Mouse (Mus musculus): ENCODE data around the gene Fstl4.

Gene Fstl4

GRCm38 (mm10) chr11:53096871-53097270 is 332.4 kb downstream of the Fstl4 start:
- DNase-seq: no peak

GRCm38 (mm10) chr11:53097331-53097730 is 332.9 kb downstream of the Fstl4 start:
- no peak for DNase-seq

- DNase-seq: no peak
These were observed 333.4 kb downstream of the Fstl4 start for GRCm38 (mm10) chr11:53097870-53098269.

- no peak for DNase-seq
These were observed 334.4 kb downstream of the Fstl4 start for GRCm38 (mm10) chr11:53098780-53099198.

- no peak for DNase-seq
These were observed 334.9 kb downstream of the Fstl4 start for GRCm38 (mm10) chr11:53099322-53099721.

GRCm38 (mm10) chr11:53101732-53102131 is 337.3 kb downstream of the Fstl4 start:
- DNase-seq: no peak

DNA sequence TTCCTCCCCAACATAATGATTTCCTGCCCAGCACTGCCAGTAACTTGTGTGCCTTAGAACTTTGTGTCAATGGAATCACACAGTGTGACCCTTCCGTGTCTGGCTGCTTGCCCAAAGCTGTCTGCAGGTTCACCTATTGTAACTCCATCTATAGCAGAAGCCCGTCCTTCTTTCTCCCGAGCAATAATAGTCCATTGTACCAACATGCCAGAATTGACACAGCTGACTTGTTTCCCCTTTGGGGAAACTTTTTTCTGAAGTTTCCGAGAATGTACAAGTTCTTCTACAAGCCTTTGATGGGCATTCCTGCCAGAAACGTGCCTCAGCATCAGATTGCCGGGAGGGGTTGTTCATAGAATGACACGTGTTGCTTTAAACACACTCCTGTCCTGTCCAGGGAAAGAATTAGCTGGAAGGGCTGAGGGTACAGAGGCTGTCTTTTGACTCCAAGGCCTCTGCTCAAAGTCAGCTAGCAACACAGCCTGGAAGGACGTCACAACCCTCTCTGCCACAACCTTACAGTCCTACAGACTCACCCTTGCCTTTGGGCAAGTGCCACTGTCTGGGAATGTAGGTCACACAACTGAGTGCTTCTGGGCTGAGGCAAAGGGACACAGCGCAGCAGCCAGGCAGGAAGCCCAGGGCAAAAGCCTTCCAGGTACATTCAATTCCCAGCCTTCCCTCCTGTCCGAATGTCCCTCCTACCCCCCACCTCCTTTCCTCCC is 339.3 kb downstream of the Fstl4 start:
- no peak for DNase-seq

DNA sequence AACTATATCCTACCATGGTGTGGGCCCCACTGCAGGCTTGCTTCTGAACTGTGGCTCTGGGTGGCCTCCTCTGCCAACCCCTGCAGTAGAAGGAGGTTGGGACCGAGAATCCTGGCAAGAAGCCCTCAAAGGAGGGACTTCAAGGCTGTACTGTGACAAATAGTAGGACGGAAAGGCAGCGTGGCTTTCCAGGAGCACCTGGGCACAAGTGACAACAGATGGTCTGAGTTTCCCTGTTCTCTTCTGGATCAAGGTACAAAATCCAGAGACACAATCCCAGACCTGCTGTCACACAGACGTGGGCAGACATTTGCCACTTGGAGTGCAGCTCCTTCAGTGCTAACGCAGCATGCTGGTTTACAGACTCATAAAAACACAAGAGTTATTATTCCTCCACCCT is 343.3 kb downstream of the Fstl4 start:
- no peak for DNase-seq

- DNase-seq: no peak
These were observed 344.4 kb downstream of the Fstl4 start for GRCm38 (mm10) chr11:53108798-53109197.

DNA sequence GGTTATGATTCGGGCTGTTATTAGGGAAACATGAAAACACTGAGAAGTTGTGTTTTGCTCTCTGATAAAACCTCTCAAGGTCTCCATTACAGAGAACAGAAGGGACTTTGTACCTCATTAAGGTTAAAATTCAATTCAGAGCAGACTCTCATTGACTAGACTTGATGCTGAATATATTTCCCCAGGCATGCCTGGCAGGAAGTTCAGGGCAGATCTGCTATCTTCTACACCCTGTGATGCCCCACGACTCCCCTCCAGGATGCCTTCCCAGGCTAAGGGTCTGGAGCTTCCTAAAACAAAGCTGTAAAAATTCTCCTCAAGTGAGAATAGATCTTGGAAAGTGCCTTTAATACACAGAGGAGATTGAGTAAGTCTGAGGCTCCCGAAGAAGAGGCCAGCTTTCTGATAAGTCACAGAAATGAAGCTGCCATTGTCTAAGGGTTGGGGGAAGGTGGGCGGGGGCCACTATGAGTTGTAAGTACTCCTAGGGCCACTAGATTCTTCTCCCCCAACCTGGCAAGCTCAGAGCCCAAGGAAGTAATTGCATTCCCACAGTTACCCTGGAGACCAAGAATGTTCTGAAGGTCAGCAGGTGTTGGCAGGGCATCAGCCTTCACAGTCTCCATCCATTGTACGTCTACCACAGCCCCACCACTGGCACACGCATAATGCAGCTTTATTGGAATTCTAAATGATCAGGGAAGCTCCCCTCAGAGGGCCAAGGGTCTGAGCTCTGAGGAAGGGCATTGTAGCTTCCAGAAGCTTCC is 345.4 kb downstream of the Fstl4 start:
- DNase-seq: no peak

DNA sequence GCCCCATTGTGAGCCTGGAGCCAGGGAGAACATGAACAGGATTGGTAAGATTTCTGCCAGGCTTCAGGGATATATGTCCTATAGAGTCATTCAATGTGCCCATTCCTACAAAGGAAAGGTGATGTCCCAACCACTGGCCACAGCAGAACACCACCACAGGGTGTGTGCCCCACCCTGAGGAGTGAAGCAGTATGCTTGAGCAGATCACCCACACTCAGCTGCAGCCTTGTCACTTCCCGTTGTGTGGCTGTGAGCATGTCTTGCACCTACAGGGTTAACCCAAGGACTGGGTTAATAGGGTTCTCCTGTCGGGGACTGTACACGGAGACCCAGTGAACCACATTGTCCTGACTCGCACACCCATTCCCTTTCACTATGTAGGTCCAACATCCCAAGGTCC is 351.3 kb downstream of the Fstl4 start:
- DNase-seq: no peak

DNA sequence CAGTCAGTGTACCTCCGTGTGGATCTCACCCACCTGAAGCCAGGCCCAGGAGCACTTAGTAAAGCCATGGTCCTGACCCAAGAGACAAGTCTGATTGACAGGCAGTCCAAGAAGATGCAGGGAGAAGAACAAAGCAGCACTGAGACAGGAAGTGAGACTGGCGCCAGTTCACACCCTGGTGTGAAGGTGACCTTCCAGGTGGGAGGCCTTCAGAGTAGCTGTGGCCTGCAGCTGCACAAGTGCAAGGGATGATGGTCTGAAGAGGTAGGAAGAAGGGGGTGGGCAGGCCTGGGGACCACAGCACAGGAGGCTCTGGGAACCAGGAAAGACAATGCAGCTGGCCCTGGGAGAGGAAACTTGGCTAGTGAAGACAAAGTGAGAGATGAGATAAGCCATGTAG is 351.9 kb downstream of the Fstl4 start:
- DNase-seq: no peak

DNA sequence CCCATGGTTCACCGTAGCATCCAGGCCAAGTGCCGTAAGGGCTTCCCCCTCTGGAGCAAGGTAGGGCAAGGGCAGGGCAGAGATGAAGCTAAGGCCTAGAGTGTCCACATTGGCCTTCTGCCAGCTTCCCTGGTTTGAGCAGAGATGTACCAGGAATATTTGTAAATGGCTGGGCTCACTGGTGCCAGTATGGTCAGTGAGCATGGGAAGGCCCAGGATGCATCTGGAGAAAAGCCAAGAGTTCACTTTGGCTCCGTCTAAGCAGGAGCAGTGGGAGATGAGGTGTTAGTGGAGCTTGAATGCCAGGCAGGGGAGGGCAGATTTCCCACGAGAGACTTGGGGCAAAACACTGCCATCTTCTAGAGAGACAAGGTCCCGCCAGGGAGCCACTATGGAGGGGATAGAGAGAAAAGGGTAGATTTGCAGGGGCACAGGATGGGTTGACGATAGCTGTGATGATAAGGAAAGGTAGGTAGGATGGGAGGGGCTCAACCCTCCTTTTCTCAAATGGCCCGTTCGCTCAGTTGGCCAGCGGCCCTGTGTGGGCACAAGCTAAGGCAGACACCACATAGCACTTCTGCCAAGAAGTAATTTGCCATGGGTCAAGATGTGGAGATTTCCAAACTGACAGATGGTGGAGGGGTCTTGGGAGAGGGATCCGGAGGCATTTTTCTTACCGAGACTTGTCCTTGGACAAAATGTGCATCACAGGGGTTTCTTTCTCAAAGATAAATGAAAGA is 354.0 kb downstream of the Fstl4 start:
- DNase-seq: no peak

DNA sequence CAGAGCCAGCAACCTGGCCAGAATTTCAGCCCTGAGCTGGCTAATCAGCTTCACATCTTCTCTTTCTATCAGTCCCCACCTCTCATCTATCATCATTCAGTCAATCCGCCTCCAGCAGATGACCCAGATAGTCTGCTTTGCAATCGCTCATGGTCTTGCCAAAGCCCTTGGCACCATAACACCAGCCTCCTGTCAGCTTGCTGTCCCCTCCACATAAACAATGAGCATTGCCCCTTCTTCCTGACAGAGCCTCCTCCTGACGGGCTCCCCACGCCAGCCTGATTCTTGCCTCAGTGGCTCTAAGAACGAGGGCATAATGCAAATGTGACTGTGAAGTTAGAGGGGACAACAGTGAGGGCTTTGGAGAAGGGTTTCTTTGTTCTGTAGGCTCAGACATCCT is 355.5 kb downstream of the Fstl4 start:
- no peak for DNase-seq

- DNase-seq: no peak
These were observed 356.8 kb downstream of the Fstl4 start for GRCm38 (mm10) chr11:53121208-53121607.

- DNase-seq: no peak
These were observed 360.4 kb downstream of the Fstl4 start for GRCm38 (mm10) chr11:53124799-53125198.

DNA sequence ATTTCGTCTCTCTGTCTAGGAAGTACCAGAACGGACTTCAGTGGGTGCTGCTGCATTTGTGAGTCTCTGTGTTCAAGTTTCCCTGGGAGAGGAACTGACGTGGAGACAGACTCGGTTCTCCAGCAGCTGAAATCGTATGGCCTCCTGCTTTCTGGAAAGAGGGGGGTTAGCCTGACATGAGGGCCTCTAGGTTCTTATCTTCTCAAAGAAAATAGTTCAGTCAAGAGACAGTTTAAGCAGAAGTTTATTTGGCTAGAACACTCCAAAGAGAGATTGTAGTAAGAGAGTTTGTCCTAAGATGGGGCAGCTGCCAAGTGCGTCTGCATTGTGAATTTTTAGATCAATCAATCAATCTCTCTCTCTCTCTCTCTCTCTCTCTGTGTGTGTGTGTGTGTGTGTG is 362.2 kb downstream of the Fstl4 start:
- no peak for DNase-seq

GRCm38 (mm10) chr11:53128661-53129060 is 364.2 kb downstream of the Fstl4 start:
- no peak for DNase-seq

DNA sequence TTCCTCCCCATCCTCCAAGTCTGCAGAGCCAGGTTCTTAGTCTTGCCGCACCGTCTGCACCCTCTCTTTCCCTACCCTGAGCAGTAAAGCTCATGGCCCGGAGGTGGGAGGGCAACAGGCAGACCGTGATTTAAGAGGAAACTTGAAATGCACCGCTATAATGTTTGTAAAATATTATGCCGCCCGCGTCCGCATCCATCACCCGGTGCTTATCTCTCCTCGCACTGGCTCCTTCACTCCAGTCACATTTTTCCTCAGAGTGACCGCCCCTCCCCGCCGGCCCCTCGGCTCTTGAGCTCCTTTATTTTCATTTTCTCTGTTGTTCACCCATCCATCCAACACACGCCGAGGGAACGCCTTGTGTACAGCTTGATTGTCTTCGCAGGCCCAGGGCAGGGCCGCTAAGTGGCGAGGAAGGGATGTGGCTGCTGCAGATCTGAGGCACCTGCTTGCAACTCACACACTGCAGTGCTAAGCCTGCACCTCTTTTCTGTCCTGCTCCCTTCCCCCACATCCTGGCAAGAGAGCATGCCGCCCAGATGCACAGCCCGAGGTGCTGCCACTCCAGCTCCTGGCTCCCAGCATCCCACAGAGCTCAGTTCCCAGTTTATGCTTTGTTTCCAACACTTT is 368.1 kb downstream of the Fstl4 start:
- DNase-seq: no peak

GRCm38 (mm10) chr11:53136371-53136770 is 371.9 kb downstream of the Fstl4 start:
- no peak for DNase-seq

DNA sequence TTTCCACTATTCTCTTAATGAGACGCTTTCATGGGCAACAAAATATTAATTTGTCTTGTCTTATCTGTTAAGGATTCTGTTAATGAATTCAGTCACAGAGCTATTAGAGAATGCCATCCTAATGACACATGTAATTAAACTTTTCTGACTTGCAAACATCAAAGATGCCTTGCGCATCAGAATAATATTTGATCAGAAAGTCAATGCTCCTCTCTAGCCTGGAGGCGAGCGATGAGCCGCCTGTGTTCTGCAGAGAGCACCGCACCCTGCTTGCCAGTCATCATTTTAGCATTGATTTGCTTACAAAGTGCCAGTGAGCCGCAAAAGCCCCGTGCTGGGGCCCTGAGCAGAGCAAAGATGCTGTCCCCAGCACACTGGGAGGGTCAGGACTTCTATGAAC is 372.9 kb downstream of the Fstl4 start:
- DNase-seq: no peak

DNA sequence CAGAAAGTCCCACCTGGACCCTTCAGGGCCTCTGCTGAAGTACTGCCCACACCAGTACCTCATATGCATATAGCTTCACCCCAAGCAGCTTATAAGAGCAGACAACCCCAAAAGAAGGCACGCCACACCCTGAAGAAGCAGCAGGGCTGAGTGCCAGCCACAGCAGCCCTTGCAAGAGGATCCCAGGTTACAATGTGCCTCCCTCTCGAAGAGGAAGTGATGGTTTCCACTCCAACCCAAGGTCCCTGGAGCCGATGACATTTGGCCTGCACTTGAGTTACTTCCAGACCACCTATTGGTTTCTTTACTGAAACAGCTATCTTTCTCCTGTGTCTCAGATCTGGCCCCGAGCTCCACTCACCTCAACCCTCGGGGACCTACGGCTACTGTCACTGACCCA is 373.8 kb downstream of the Fstl4 start:
- DNase-seq: no peak

DNA sequence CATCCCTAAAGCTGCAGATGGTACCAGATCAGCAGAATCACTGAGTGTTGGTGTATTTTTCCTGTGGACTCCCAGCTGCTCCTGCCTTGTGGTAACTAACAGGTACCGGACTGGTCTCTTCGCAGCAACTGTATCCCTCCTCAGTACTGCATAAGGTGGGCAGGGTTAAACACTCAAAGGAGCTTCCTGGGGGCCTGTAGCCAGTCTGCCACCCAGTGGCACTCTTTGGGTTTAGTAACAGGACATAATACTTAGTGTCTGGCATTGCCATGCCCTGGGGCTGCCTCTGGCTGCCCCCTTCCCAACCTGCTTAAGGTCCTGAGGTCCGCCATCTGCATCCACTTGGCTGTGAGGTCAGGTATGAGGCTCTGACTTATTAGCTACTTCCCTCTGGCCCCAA is 375.2 kb downstream of the Fstl4 start:
- no peak for DNase-seq

Data from spleen, adult 18-20 months (tissue).